Mouse (Mus musculus) forebrain, embryonic 10.5 days (tissue): ENCODE measurements around the gene Marcks. TPM values are rescaled to one million over a fixed set of nuclear protein-coding genes. Genes with fewer than 3 reads are reported as not detected.
"Not testable (repeated sequence)": the region's sequence is repeated elsewhere in the genome, so short reads cannot be mapped to it uniquely, and the experiment has no call there.

Experiments used
- DNase-seq: peaks from one replicate; pipeline ENCODE4 v3.0.0-alpha.2; 2017; ENCODE audit warnings: low spot score; ENCODE audit errors: extremely low spot score
- H3K27ac ChIP-seq: fragments of 300-500 bp; sonication (generic); 2 replicates; pipeline ENCODE4 v1.5.1; 2016; ENCODE audit warnings: mild to moderate bottlenecking
- H3K27me3 ChIP-seq: fragments of 300-500 bp; sonication (generic); 2 replicates; pipeline ENCODE4 v1.6.1; 2016; ENCODE audit warnings: mild to moderate bottlenecking; ENCODE audit not compliant: poor library complexity, severe bottlenecking
- H3K36me3 ChIP-seq: fragments of 300-500 bp; sonication (generic); replicated peaks from 2 replicates; pipeline ENCODE4 v1.6.1; 2016; ENCODE audit warnings: mild to moderate bottlenecking, moderate library complexity
- H3K4me1 ChIP-seq: fragments of 300-500 bp; sonication (generic); 2 replicates; pipeline ENCODE4 v1.6.1; 2016
- H3K4me3 ChIP-seq: fragments of 300-500 bp; sonication (generic); 2 replicates; pipeline ENCODE4 v1.5.1; 2016; ENCODE audit warnings: mild to moderate bottlenecking, moderate library complexity
- H3K9me3 ChIP-seq: fragments of 300-500 bp; sonication (generic); 2 replicates; pipeline ENCODE4 v1.6.1; 2016; ENCODE audit warnings: mild to moderate bottlenecking, moderate library complexity
- WGBS: fragments of 180-500 bp; shearing (Covaris S2); methylation state at CpG from one replicate; pipeline ENCODE4 v1.1.7; 2016; 5-methylcytosine and 5-hydroxymethylcytosine counted together
- polyA plus RNA-seq: library from polyadenylated mRNA; unstranded; fragments of >200 nt; fragmentation: Nextera tagmentation; extraction: Ambion mirVana; gene quantifications from 2 replicates; pipeline ENCODE4 v1.2.1, GENCODE M21; 2016

Gene Marcks
- polyA plus RNA-seq, 1 experiment from 2014 or later: 128 TPM

DNA sequence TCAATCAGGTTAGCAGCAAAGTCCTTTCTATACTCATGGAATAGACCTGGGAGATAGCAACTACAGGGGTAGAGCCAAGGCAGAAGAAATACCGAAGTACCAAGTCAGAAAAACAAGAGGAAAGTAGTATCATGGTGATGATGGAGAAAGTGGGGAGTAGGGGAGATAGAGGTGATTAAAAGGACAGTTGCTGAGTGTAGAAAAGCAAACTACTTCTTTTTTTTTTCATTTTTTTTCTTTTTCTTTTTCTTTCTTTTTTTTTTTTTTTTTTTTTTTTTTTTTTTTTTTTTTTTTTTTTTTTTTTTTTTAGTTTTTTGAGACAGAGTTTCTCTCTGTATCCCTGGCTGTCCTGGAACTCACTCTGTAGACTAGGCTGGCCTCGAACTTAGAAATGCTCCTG lies 54.6 kb downstream of the Marcks start:
- WGBS: 90% methylated on average over 2 of the region's 2 CpGs
- H3K4me3 ChIP-seq, H3K27ac ChIP-seq, DNase-seq, H3K4me1 ChIP-seq, H3K36me3 ChIP-seq, H3K27me3 ChIP-seq, H3K9me3 ChIP-seq: not testable (repeated sequence)

Other genes starting within 250 kb of the Marcks start
- 309 and 315 TPM in 2 replicates for gene Hdac2, start 164.4 kb downstream of the Marcks start, polyA plus RNA-seq